Mouse (Mus musculus) testis, postnatal 14 days (tissue): ENCODE measurements around the gene Dsn1.

Source experiments
- DNase-seq: peaks from one replicate; pipeline ENCODE4 v3.0.0; 2021; ENCODE audit warnings: low spot score

The Dsn1 gene

DNA sequence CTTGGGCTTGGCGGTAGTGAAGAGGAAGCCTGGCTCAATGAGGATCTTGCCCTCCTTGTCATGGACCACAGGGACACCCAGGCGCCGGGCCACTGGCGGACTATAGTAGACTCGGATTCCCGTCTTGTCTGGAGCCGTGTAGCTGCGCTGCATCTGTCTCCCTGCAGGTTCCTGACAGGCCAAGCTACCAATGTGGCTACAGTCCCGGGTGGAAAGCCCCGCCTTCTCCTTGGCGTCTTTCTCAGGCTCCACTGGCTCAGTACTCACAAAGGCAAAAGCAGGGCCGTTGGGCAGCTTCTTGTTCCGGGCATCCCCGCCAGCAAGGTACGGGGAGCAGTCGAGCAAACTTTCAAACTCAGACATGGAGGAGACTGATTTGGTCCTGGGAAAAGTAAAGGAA lies 14.2 kb upstream of the Dsn1 start:
- DNase-seq: no peak

DNA sequence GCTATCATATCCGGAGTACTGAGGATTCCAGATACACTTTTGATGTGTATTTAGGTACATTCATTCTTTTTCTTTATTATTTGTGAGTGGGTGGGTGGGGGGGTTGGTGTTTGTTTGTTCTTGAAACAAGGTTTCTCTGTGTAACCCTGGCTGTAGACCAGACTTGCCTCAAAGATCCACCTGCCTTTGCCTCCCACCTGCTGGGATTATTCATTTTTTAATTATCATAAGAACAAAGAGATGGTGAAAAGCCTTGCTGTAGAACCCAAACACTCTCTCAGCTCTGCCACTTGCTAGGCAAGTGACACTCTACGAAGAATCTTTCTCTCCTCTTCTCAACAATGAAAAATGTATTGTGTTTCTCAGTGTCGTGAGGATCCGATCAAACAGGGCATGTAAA lies 12.3 kb upstream of the Dsn1 start:
- no peak for DNase-seq

DNA sequence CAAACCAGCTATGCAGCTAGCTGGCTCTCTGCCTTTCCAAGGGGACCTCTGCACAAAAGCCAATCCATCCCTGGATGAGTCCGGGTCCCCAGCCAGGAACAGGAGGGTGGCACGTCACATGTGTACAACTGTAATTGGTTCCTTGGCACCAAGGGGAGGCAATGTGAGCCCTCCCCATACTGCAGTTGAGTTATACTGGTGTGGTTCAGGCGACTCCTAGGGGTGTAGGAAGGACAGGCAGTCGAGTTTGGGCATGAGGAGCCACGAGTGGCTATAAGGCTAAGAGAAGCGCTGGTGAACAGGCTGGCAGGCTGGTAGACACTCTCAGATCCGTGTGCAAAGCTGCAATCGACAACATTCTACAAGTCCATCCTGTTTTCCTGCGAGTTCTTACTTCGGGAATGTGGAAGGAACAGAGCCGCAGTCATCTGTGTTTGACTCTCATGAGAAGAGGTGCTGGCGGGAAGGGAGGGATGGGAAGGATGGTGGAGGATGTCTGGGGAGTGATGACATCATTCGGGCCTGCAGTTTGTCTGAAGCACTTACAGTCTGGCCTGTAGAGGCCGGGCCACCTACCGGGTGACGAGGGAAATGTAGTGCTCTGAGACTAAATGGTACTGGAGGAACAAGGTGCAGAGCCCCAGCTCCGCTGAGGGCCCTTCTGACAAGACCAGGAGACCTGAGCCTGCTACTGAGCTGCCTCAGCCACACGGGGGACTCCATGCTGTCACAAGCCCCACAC lies 9.7 kb upstream of the Dsn1 start:
- no peak for DNase-seq

DNA sequence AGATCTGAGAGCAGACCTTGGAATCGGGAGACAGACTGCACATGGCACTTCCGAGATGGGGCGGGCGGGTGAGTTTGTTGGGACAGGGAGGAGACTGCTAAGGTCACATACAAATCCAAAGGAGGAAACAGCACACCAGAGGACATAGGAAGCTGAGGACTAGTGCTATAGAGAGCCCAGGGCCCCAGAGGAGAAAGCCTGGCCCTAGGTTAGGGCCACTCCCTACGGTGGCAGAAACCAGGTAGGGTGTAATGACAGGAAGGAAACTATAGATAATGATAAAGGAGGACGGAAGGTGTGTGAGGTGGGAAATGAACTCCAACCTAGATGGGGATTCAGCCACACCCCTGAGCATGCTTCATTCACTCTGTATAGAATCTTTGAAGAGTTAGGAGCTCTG lies 5.4 kb upstream of the Dsn1 start:
- no peak for DNase-seq

DNA sequence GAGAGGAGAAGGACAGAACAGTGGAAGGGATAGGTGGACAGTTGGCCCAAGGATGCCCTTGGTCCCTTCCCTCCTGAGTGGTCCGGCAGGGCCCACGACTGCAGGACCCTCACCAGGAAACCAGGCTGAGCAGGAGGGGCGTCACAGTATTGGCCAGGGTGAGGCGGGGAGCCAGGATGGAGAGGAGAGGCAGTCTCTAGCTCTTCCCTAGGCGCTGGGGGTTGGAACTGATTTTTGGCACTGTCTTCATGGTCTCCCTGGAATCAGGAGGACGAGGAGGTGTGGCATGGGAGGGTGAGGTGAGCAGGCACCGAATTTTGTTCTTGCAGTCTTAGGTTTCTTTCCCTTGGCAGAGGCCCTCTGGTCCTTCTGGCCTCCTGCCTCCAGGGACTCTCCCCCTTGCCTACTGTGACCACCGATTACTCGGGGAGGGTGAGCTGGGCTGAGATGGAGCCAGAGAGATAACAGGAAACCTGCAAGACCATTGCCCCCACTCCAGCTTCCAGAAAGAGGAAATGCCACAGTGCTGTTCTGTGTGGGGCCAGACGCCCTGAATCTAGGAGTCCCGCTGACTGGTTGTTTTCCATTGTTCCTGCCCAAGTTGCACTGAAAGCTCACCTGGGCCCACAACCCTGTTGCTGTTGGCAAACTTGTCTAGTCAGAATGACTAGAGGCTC lies 3.8 kb upstream of the Dsn1 start:
- no peak for DNase-seq

DNA sequence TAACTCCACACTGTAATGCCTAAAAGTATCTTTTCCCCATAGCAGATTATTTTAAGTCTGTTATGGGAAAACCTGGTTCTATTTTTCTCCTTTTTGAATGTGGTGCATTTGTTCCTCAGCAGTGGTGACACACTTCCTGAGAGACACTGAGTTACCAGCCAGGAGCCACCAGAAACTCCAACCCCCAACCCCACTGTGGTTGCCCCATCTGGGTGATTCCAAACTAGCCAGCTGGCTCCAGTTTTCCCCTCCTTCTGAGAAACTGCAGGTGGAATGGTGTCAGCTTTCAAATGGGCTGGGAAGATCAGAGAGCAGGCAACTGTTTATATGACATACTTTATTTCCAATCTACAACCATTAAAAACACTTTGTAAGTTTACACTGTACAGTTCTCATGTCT lies 3.2 kb upstream of the Dsn1 start:
- no peak for DNase-seq

DNA sequence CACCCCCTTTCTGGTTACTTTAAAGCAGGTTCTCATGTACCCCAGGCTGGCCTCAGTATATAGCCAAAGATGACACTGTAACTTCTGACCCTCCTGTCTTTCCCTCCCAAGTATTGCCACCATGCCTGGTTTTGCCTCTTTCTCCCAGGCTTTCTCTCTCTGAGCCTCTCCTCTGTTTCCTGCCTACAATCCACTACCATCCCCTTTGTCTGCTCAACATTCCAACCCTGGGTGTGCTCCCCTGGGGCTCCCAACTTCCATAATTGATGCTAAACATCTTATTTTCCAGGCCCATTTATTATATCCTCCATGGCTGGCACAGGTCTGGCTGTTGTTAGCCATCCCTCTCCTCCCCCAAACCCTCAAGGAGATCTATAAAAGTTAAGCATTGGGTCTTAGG lies 1.6 kb upstream of the Dsn1 start:
- no peak for DNase-seq

DNA sequence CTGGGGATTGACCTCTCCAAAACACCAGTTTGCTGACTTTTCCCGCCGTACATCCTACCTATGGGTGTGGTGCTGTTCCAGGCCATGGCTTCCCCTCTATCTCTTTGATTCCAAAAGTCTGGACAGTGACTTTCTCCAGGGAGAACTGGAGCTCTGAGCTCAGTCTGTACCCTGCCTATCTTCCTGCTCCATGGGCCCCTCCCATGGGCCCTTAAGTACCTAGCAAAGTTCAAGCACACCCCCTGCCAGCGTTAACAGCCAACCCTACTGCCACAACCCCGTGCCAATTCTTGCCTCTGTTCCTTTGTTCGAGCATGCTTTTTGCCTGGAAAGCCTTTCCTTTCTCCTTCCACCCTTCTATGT lies 261 bp upstream of the Dsn1 start:
- DNase-seq: no peak

DNA sequence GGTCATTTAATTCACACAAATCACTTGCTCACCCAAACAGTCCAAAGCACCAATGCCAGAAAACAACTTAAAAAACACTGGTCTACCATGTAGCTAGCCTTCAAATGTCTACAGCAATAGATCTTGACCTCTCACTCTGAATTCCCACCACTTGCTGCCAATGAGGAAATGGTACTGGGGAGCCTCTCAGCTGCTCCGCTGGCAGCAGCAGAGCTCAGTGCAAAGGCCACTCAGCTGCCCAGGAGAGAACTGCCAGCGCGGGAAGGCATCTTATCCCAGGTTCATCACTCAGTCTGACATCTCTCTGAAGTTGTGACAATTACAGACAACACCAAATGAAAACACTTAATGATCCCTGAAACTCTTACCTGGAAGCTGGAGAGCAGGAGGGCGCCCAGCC lies 4.6 kb downstream of the Dsn1 start:
- DNase-seq: no peak

DNA sequence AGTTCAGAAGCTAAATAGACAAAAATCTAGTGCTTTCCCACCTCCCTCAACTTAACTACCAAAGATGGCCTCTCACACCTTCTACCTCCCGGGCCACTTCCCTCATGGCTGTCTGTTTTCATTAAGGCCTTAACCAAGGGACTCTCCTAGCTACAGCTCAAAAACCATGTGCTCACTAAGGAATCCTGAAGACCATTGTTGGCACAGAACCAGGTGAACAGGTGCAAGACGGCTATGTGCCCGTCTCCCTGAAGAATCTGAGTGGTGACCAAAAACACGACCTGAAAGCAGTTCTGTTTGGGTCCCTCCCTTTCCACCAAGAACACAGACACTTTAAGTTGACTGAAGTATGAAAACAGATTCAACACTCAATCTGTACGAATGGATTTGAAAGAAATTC lies 8.7 kb downstream of the Dsn1 start:
- DNase-seq: no peak

DNA sequence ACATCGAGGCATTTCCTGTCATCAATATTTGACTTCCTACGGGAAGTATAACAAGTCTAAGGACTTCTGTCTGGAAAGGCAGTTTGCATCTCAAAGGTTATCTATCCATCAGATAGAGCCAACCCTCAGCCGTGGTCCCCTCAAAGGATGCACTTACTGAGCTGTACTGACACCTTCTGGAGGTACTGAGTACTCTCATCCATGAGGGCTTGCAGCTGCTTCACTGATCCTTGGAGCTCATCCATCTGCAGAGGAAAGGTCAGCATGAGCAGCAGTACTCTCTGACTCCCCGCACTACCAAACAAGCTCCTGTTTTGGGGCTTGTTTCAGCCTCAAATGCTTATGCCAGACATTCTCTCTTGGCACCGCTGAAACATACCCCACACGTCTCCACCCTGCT lies 10.4 kb downstream of the Dsn1 start:
- DNase-seq: peak; percentile 41

DNA sequence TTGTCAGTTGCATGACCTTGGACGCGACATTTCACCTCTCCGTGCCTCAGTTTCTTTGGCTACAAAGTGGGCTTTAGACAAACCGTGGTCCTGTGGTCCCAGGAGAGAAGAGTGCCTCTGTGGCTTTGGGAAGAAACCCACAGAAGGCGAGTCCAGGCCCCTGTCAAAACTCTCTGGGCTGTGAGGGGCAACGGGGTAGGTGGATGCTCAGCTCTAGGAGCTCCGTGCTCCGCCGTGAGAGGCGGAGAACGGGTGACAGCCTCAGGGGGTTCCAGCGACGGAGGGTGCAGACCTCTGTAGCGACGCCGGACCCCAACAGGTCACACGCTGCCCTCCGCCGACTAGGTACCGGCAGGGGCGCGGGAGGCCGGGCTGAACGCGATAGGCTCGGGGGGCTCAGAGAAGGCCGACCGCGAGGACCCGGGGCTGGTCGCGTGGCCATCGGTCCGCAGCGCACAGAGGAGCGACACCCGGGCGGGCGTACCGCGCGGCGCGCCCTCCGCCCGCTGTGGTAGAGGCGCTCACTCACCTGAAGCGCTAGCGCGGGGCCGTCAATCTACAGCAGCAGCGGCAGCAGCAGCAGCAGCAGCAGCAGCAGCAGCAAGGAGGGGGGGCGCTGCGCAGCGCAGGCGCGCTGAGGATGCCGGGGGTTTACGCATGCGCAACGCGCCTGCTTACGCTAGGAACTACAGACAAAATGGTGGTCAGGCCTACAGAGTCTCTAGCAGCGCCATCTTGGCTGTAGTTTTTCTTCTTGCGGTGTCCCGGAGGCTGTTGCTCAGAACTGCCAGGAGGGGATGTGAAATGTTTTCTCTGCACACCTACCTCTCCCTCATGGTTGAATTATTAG lies 15.3 kb downstream of the Dsn1 start, which contains the start of gene Ndrg3:
Gene Ndrg3, minus strand, starts transcription at position 587 of the 850 bp plus-strand sequence.
- DNase-seq: peak; percentile 98

DNA sequence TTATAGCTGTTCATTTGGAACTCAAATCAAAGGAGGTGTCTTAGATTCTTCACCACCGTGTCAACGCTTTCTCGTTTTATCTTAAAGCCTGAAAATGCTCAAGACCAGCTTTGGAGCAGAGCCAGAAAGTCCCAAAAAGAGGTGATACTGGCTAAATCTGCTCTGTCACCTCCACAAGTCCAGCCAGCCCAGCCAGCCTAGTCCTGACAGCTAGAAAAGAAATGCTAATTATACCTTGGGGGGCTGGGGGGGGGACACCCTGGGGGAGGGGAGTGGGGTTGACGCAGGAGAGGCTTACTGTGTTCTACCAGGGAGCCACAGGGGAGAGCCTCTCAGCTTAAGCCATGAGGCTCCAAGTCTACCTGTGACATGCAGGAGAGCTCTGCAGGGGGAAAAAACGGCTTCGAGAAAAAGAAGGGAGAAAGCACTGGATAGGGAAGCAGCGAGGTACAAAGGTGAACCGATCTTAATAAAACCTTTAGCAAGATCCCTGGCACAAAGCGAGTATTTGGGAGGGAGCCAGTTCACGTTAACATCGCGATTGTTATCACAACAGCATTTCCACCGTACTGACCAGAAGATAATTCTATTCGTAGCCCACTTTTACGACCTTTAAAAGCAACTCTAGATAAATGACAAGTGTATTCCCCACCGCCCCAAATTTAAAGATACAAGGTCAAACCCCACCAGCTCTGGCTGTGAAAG lies 16.1 kb downstream of the Dsn1 start:
- peak; percentile 12 for DNase-seq

DNA sequence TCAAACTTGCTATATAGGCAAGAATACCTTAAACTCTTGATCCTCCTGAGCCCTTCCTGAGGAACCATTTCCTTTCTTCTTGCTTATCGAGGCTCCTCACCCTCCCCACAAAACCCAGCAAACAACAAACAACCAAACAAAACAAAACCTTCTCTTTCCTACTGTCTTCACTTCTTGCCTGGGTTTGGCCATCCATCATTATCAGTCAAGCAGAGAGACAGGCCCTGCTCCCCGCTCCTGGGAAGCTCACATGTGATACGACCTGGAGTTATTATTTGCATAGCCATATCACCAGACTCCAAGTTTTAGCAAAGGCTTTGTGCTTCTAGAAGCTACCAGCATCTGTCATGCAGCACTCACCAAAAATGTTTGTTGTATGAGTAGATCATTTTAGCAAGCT lies 19.6 kb downstream of the Dsn1 start:
- DNase-seq: no peak

DNA sequence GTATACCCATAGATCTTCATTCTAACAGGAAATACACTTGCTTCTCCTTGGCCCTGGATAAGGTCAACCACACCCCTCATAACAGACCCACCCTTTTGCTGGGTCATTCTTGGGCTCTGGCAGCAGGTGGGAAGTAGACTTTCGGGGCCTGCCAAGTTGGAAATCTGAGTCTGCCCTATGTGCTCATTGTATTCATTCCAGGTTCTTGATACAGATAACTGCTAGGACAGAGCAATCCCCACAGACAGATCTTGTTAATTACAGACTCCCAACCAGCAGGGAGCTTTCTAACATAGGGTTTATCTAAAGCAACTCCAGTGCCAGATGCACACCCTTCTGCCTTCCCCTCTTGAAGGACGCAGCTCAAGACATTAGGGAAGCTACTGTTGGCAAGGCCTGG lies 24.1 kb downstream of the Dsn1 start:
- peak; percentile 74 for DNase-seq

DNA sequence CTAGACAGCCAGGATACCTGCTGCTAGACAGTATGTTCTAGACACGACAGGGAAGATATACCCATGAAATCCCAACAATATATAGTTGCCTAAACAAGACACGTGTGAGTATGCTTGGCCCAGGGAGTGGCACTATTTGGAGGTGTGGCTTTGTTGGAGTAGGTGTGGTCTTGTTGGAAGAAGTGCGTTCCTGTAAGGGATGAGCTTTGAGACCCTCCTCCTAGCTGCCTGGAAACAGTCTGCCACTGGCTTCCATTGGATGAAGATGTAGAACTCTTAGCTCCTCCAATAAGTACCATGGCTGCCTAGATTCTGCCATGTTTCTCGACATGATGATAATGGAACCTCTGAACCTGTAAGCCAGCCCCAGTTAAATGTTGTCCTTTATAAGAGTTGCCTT lies 25.7 kb downstream of the Dsn1 start:
- DNase-seq: no peak

DNA sequence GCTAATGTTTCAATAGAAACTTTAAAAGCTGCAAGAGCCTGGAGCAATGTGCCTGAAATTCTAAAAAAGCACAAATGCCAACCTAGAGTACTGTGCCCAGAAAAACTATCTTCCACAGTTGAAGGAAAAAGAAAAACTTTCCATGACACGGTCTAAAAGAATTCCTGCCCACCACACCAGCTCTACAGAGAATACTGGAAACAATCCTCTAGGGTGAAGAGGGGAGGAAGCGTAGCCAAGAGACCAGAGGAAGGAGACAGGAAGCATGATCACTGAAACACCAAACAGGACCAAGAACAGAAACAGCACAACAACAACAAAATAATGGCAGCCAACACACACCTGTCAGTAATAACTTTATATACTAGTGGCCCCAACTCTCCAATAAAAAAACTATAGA lies 26.9 kb downstream of the Dsn1 start:
- DNase-seq: no peak

DNA sequence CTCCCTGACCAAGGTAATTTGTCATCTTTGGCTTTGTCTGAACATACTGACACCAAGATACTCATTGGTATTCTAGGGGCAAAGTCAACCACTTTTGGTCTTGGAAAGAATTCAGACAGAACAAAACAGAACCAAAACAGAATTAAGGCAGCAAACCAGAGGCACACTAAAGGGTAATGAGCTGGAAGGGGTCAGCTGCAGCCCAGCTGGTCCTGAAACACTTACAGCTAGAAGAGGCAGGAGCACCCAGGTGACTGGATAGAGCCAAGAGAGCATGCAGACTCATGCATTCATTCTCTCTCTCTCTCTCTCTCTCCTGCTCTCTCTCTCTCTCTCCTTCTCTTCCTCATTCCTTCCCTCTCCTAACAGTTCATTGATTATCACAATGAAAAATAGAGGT lies 30.2 kb downstream of the Dsn1 start:
- no peak for DNase-seq

DNA sequence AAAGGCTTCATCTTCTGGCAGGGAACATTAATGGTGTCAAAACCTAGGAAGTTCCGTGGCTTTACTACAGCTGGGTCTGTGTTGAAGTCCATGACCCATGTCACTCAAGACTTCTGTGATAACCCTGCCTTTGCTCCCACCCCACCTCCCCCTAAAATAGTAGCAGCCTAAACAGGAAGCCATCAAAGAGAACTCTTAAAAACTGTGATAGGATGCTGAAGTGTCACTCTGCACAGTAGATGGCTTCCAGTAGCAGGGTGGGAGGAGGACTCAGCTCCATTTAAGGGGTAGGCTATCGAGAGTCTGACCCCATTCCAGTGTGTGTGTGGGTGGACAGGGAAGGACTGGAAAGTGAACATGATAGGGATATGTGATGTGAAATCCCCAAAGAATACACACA lies 32.0 kb downstream of the Dsn1 start:
- DNase-seq: no peak

DNA sequence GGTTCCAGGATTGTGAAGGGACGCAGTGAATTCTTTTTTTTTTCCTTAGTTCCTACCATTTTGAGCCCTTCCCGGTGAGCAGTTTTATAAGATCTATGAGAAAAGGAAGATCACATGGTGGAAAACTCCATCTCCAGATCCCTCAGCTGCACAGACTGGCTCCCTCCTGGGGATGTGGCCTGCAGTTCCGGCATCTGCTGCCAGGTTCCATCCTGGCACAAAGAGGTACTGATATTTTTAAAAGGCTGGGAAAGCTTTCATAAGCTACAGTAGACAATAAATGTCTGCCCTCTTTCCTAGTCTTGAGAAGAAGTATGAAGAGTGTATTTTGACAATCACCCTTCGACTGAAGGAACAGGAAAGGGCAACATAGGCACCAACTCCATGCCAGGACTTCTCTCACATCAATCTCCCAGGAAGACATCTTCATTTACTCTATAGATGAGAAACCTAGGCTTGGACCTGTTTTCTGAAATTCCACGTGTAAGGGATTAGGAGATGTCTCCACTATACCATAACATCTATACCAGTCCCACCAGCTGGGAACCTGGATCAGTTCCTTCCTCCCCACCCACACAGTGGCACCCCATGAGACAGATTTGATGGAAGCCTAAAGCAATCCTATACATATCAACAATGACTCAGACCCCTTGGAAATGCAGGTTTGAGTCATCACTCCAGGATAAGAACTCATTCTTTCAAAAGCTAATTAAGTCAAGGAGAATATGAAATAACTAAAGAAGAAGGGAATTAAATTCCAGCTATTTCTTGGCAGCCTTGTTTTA lies 33.4 kb downstream of the Dsn1 start:
- no peak for DNase-seq

DNA sequence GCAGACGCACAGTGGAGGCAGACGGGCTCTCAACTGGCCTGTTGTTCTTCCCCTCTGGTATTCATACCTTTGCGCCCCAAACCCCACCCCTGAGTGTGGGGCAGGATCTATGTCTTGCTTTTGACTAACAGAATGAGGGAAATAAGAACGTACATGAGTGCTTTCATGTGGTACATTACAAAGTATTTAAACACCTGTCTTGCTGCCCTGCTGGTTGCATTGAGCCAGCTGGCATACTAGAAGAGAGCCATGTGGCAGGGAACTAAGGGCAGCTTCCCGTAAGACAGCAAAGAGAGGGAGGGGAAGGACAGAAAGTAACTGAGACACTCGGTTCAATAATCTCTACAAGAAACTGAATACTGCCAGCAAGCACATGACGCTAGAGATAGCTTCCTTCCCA lies 36.7 kb downstream of the Dsn1 start:
- no peak for DNase-seq

DNA sequence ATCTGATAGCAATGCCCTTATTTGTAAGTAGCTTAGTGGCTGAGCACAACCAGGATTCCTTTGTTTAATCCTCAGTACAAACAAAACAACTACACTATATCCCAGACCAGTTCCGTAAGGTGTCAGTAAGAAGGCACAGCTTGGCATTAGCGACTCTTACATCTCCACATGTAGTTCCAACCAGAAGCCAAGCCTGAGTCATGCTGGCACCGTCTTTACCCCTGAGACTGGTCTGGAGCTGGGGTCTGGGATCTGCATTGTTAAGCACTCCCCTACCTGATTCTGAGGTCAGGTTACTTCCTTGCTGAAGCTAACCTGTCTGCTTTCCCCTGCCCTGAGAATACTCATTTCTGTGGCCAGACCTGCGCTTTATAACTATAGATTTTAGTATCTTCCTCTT lies 38.5 kb downstream of the Dsn1 start:
- DNase-seq: no peak
